Mouse (Mus musculus): Measurements from ENCODE around the gene Dhrs9.

DNA sequence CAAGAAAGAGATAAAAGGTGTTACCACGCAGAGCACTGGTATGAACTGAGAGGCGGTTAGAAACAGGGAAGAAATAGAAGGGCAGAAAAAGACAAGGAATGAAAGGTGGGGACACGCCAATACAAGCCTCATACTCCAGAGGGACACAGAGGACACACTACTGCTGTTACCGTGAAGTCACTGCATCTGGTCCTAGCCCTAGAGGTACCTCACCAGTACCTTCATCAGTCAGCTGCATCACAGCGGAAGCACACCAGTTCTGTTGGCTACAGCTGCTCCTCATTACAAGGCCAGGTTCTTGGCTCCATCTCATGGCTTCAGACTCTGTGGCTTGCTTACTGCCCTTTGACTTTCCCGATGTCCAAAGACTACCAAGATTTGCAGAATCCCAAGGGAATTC, 21.6 kb downstream of the Dhrs9 start:
- TF ChIP-seq CTCF (IDR thresholded peaks at IDR 0.05; ENCODE audit: extremely low read depth, insufficient read depth, insufficient read length, insufficient replicate concordance) (no peak), POLR2A (IDR thresholded peaks at IDR 0.05; ENCODE audit: low read depth, low read length) (no peak)
